8 mouse cellular contexts compared by ENCODE assay signal in the genomic region with DNA sequence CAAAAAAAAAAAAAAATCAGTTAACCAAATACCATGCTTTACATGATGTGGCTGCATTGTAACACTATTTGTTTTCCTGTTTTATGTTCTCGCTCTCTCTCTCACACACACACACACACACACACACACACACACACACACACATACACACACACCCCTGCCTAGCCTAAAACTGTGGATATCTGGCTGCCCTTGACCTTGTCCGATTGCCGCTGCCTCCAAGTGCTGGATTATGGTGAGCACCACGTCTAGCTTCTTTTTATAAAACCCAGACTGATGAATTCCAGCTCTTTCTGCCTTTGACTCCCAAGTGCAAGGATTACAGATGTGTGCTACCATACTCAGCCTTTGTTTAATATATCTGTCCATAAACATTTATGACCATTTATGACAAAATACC. TPM values are rescaled to one million over a fixed set of nuclear protein-coding genes. Genes with fewer than 3 reads are reported as not detected.
DNase-seq lines count a peak whose midpoint lies in the region; ATAC-seq and TF ChIP-seq lines count a peak whose summit lies in the region.
"Had no signal": no experiment of that assay in that cellular context is flagged by ENCODE, and none has a peak within 500 bp of the region (broad histone marks: within the 10 kb centered on the region; RNA-seq: fewer than 3 reads in every experiment).

No protein-coding gene starts in this region.

- no peaks in the 10 kb centered on the region; the same call in 1 of the 2 replicates for H3K36me3 ChIP-seq in kidney, embryonic 16.5 days (ENCODE audit: insufficient read depth, low read length)
- H3K36me3 ChIP-seq in embryonic facial prominence, embryonic 12.5 days = 0 out of 2 replicates have a peak, but pooled peaks cover 10% of the 10 kb centered on the region
- peaks cover 6% of the 10 kb centered on the region; the same call in 1 of the 2 replicates for H3K36me3 ChIP-seq in hindbrain, embryonic 14.5 days (replicated peaks; ENCODE audit: control insufficient read depth, insufficient read depth)
- peaks cover 5% of the 10 kb centered on the region for H3K36me3 ChIP-seq in myocyte (ENCODE audit: control insufficient read depth, insufficient read depth)

- no peak for ATAC-seq in kidney, embryonic 16.5 days (ENCODE audit: low FRiP score, low TSS enrichment)
- ATAC-seq in embryonic facial prominence, embryonic 12.5 days (ENCODE audit: insufficient number of reproducible peaks, insufficient read depth, low FRiP score, low TSS enrichment) = no peak
- ATAC-seq in hindbrain, embryonic 14.5 days (ENCODE audit: low FRiP score) = no peak

- no peak overlapping the region for H3K4me3 ChIP-seq in kidney, embryonic 16.5 days (ENCODE audit: low read length)
- peak overlapping the region; percentile 85; the same call in 1 of the 2 replicates for H3K4me3 ChIP-seq in embryonic facial prominence, embryonic 12.5 days
- peak overlapping the region; percentile 85; the same call in 1 of the 2 replicates for H3K4me3 ChIP-seq in hindbrain, embryonic 14.5 days (replicated peaks; ENCODE audit: low read length)
- H3K4me3 ChIP-seq in myocyte = peak overlapping the region; percentile 98

- no peak for TF ChIP-seq POLR2A in myocyte (IDR thresholded peaks at IDR 0.05; ENCODE audit: insufficient read length, low read depth)

- no peak for DNase-seq in kidney, postnatal 14 days
- DNase-seq in hindbrain, embryonic 14.5 days (ENCODE audit: low spot score) = no peak
- DNase-seq in MN1 (ENCODE audit: low spot score) = no peak
- no peak for DNase-seq in layer of hippocampus, adult 9-11 months
- DNase-seq: right cerebral cortex, adult 18-20 months had no signal

- no peaks in the 10 kb centered on the region for H3K9me3 ChIP-seq in kidney, embryonic 16.5 days (ENCODE audit: low read length)
- H3K9me3 ChIP-seq in embryonic facial prominence, embryonic 12.5 days = no peaks in the 10 kb centered on the region
- no peaks in the 10 kb centered on the region for H3K9me3 ChIP-seq in hindbrain, embryonic 14.5 days (ENCODE audit: control insufficient read depth, low read length)

- WGBS in kidney, embryonic 16.5 days = 88% methylated on average over 4 of the region's 4 CpGs
- 89% methylated on average over 4 of the region's 4 CpGs for WGBS in embryonic facial prominence, embryonic 12.5 days
- WGBS in hindbrain, embryonic 14.5 days = 88% methylated on average over 4 of the region's 4 CpGs

- H3K4me2 ChIP-seq in kidney, embryonic 16.5 days (replicated peaks; ENCODE audit: low read depth, low read length) = peak overlapping the region; percentile 72; the same call in 1 of the 2 replicates
- 0 out of 2 replicates have a peak overlapping the region, but pooled peaks have one; percentile 84 for H3K4me2 ChIP-seq in embryonic facial prominence, embryonic 12.5 days (replicated peaks)
- H3K4me2 ChIP-seq in hindbrain, embryonic 14.5 days (replicated peaks) = peak overlapping the region; percentile 71
- peak overlapping the region; percentile 96 for H3K4me2 ChIP-seq in myocyte (ENCODE audit: low read depth)

- H3K79me2 ChIP-seq in myocyte (ENCODE audit: control insufficient read depth, insufficient read depth) = peaks cover 65% of the 10 kb centered on the region

- no peak overlapping the region for H3K9ac ChIP-seq in kidney, embryonic 16.5 days (replicated peaks; ENCODE audit: low read length)
- 0 out of 2 replicates have a peak overlapping the region, but pooled peaks have one; percentile 87 for H3K9ac ChIP-seq in embryonic facial prominence, embryonic 12.5 days
- peak overlapping the region; percentile 86; the same call in 1 of the 2 replicates for H3K9ac ChIP-seq in hindbrain, embryonic 14.5 days

- peaks cover 17% of the 10 kb centered on the region for H3K4me1 ChIP-seq in kidney, embryonic 16.5 days (ENCODE audit: insufficient read depth, low read length)
- peaks cover 22% of the 10 kb centered on the region for H3K4me1 ChIP-seq in embryonic facial prominence, embryonic 12.5 days
- H3K4me1 ChIP-seq in hindbrain, embryonic 14.5 days (replicated peaks; ENCODE audit: control insufficient read depth, insufficient read depth, low read length) = peaks cover 24% of the 10 kb centered on the region

- H3K27ac ChIP-seq in kidney, embryonic 16.5 days (ENCODE audit: low read length) = no peak overlapping the region
- H3K27ac ChIP-seq in embryonic facial prominence, embryonic 12.5 days = no peak overlapping the region
- H3K27ac ChIP-seq in hindbrain, embryonic 14.5 days = no peak overlapping the region

- H3K27me3 ChIP-seq in kidney, embryonic 16.5 days (ENCODE audit: insufficient read depth, low read length) = no peaks in the 10 kb centered on the region
- H3K27me3 ChIP-seq in embryonic facial prominence, embryonic 12.5 days = no peaks in the 10 kb centered on the region
- H3K27me3 ChIP-seq in hindbrain, embryonic 14.5 days (ENCODE audit: control insufficient read depth, insufficient read depth, low read length) = no peaks in the 10 kb centered on the region
- H3K27me3 ChIP-seq in myocyte (ENCODE audit: control insufficient read depth, insufficient read depth, insufficient read length) = no peaks in the 10 kb centered on the region

- no peak overlapping the region for H3ac ChIP-seq in myocyte (ENCODE audit: control insufficient read depth, insufficient read length)

TF ChIP-seq in myocyte, 11 proteins besides CTCF, POLR2A, EP300 and RAD21:
- TF ChIP-seq USF1 (IDR thresholded peaks at IDR 0.05; ENCODE audit: low read depth) (no peak), POLR2AphosphoS2 (IDR thresholded peaks at IDR 0.05; ENCODE audit: insufficient read length, low read depth) (no peak)

RNA-seq across cellular contexts. Expression of a gene that starts 1.6 kb away (rescaled TPM):
- 72.8 and 74.8 TPM in 2 replicates for polyA plus RNA-seq in kidney, embryonic 16.5 days (2015; fragmentation: Nextera tagmentation; extraction: Ambion mirVana)
- polyA plus RNA-seq in embryonic facial prominence, embryonic 12.5 days (2016; fragmentation: Nextera tagmentation; extraction: Ambion mirVana) = 80.6 and 83.7 TPM in 2 replicates
- 103 TPM in 2 replicates for polyA plus RNA-seq in hindbrain, embryonic 14.5 days (2014; fragmentation: Nextera tagmentation; extraction: Ambion mirVana)
- 130 TPM for polyA plus RNA-seq in myocyte (2012; fragmentation: generic; extraction: Trizol)

RNA-seq across cellular contexts. Expression of a gene that starts 2.5 kb away (rescaled TPM):
- polyA plus RNA-seq in kidney, embryonic 16.5 days (2015; fragmentation: Nextera tagmentation; extraction: Ambion mirVana) = 235 and 267 TPM in 2 replicates
- 280 and 292 TPM in 2 replicates for polyA plus RNA-seq in embryonic facial prominence, embryonic 12.5 days (2016; fragmentation: Nextera tagmentation; extraction: Ambion mirVana)
- polyA plus RNA-seq in hindbrain, embryonic 14.5 days (2014; fragmentation: Nextera tagmentation; extraction: Ambion mirVana) = 91.0 and 91.6 TPM in 2 replicates
- polyA plus RNA-seq in myocyte (2012; fragmentation: generic; extraction: Trizol) = 113 TPM

RNA-seq across cellular contexts. Expression of a gene that starts 42.8 kb away (rescaled TPM):
- 30.1 and 33.6 TPM in 2 replicates for polyA plus RNA-seq in kidney, embryonic 16.5 days (2015; fragmentation: Nextera tagmentation; extraction: Ambion mirVana)
- 36.2 and 37.2 TPM in 2 replicates for polyA plus RNA-seq in embryonic facial prominence, embryonic 12.5 days (2016; fragmentation: Nextera tagmentation; extraction: Ambion mirVana)
- 47.2 and 53.3 TPM in 2 replicates for polyA plus RNA-seq in hindbrain, embryonic 14.5 days (2014; fragmentation: Nextera tagmentation; extraction: Ambion mirVana)
- 18.5 TPM for polyA plus RNA-seq in myocyte (2012; fragmentation: generic; extraction: Trizol)
